14 mouse cellular contexts compared by ENCODE assay signal in the genomic region with DNA sequence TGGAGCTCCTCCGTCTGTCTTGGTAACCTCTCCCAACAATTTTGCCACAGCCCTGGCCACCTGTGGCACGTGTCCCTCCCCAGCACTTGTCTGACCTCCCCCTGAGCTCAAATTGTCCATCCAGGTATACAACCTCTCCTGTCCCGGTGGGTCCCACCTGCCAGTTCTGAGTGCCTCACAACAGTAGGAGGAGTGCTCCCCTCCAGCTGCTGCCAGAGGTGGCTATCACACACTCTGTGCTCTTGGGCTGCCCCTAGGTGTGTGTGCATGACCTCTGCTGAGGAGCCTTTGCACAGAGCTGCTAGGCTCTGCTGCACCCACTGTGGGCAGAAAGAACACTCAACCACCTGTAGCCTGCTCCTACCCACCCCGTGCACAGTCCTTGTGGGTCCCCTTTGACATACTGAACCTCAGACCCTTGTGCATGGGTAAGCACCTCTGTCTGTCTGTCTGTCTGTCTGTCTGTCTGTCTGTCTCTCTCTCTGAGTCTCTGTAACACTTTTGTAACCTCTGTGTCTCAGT. TPM values are rescaled to one million over a fixed set of nuclear protein-coding genes. Genes with fewer than 3 reads are reported as not detected.
A peak's percentile ranks its signal among the peaks of the same experiment; 100 is the strongest.
DNase-seq lines count a peak whose midpoint lies in the region; ATAC-seq and TF ChIP-seq lines count a peak whose summit lies in the region.
"Not testable (repeated sequence)": the region's sequence is repeated elsewhere in the genome, so short reads cannot be mapped to it uniquely, and the experiment has no call there.
"Had no signal": no experiment of that assay in that cellular context is flagged by ENCODE, and none has a peak within 500 bp of the region (broad histone marks: within the 10 kb centered on the region; RNA-seq: fewer than 3 reads in every experiment).

No protein-coding gene starts in this region.

- not testable (repeated sequence) for H3K9ac ChIP-seq in heart, postnatal 0 days (replicated peaks; ENCODE audit: low read depth, low read length); kidney, embryonic 16.5 days (replicated peaks; ENCODE audit: low read length); liver, embryonic 12.5 days; stomach, postnatal 0 days (ENCODE audit: low read length)

- ATAC-seq in heart, postnatal 0 days (ENCODE audit: insufficient read depth, low read depth): 0 out of 2 replicates have a peak, but pooled peaks have one; percentile 6
- ATAC-seq in kidney, embryonic 16.5 days (ENCODE audit: low FRiP score, low TSS enrichment): peak; percentile 46
- ATAC-seq in liver, embryonic 12.5 days: peak; percentile 35; the same call in 1 of the 2 replicates
- ATAC-seq in monocyte, adult 5-6 weeks (replicated peaks; ENCODE audit: insufficient number of reproducible peaks, low FRiP score, low TSS enrichment, poor library complexity, severe bottlenecking): 0 out of 2 replicates have a peak, but pooled peaks have one; percentile 20
- peak; percentile 42; the same call in 1 of the 2 replicates for ATAC-seq in stomach, postnatal 0 days (ENCODE audit: low FRiP score, low TSS enrichment)

- TF ChIP-seq EP300 in heart, postnatal 0 days (IDR thresholded peaks at IDR 0.05; ENCODE audit: low read depth); stomach, postnatal 0 days (optimal IDR thresholded peaks at IDR 0.05): not testable (repeated sequence)

- H3K4me1 ChIP-seq in heart, postnatal 0 days (ENCODE audit: control insufficient read depth, insufficient read depth); kidney, embryonic 16.5 days (ENCODE audit: insufficient read depth, low read length); liver, embryonic 12.5 days; stomach, postnatal 0 days (replicated peaks; ENCODE audit: control insufficient read depth, insufficient read depth): not testable (repeated sequence)

- H3K4me3 ChIP-seq in heart, postnatal 0 days (ENCODE audit: low read depth, low read length); kidney, embryonic 16.5 days (ENCODE audit: low read length); liver, embryonic 12.5 days; stomach, postnatal 0 days (ENCODE audit: low read depth, low read length): not testable (repeated sequence)

- not testable (repeated sequence) for TF ChIP-seq CTCF in heart, postnatal 0 days (IDR thresholded peaks at IDR 0.05; ENCODE audit: low read depth); stomach, postnatal 0 days (IDR thresholded peaks at IDR 0.05; ENCODE audit: low read depth)

- not testable (repeated sequence) for H3K36me3 ChIP-seq in heart, postnatal 0 days (replicated peaks; ENCODE audit: control insufficient read depth, insufficient read depth, low read length); kidney, embryonic 16.5 days (ENCODE audit: insufficient read depth, low read length); liver, embryonic 12.5 days; stomach, postnatal 0 days (ENCODE audit: control insufficient read depth, insufficient read depth, low read length)

- not testable (repeated sequence) for H3K27me3 ChIP-seq in heart, postnatal 0 days (ENCODE audit: control insufficient read depth, insufficient read depth, low read length); kidney, embryonic 16.5 days (ENCODE audit: insufficient read depth, low read length); liver, embryonic 12.5 days (replicated peaks); stomach, postnatal 0 days (ENCODE audit: control insufficient read depth, insufficient read depth, low read length)

- H3K4me2 ChIP-seq in heart, postnatal 0 days (ENCODE audit: low read depth, low read length); kidney, embryonic 16.5 days (replicated peaks; ENCODE audit: low read depth, low read length); liver, embryonic 12.5 days; stomach, postnatal 0 days (replicated peaks; ENCODE audit: low read depth): not testable (repeated sequence)

- not testable (repeated sequence) for H3K27ac ChIP-seq in heart, postnatal 0 days (ENCODE audit: low read depth); kidney, embryonic 16.5 days (ENCODE audit: low read length); liver, embryonic 12.5 days; stomach, postnatal 0 days (replicated peaks)

- H3K9me3 ChIP-seq in heart, postnatal 0 days (replicated peaks; ENCODE audit: control insufficient read depth, low read length); kidney, embryonic 16.5 days (ENCODE audit: low read length); liver, embryonic 12.5 days (replicated peaks); stomach, postnatal 0 days (ENCODE audit: control insufficient read depth, low read length): not testable (repeated sequence)

- 100% methylated on average over 1 of the region's 4 CpGs for whole genome bisulfite sequencing in heart, postnatal 0 days
- WGBS in kidney, embryonic 16.5 days: no CpG with 5 or more reads among the region's 4 CpGs
- WGBS in liver, embryonic 12.5 days (ENCODE audit: insufficient replicate concordance): 73% methylated on average over 1 of the region's 4 CpGs
- WGBS in stomach, postnatal 0 days: 100% methylated on average over 1 of the region's 4 CpGs

- DNase-seq in heart, adult 11 months: peak; percentile 54
- not testable (repeated sequence) for DNase-seq in heart, postnatal 0 days (ENCODE audit: low spot score); stomach, postnatal 0 days (ENCODE audit: low spot score)

RNA-seq across cellular contexts. Expression of gene Tcp10b, which starts 7.0 kb away (rescaled TPM):
- 0.04 TPM in 1 of 2 replicates, not detected in the other for total RNA-seq in heart, postnatal 0 days (2014; rRNA removed; ENCODE audit: low replicate concordance)
- 0.25 TPM in 1 of 2 replicates, not detected in the other for polyA plus RNA-seq in heart, postnatal 0 days (2015; fragmentation: Nextera tagmentation; extraction: Ambion mirVana)
- 0.09 TPM in 1 of 2 replicates, not detected in the other for polyA plus RNA-seq in kidney, embryonic 16.5 days (2015; fragmentation: Nextera tagmentation; extraction: Ambion mirVana)
- polyA plus RNA-seq in liver, embryonic 12.5 days (2016; fragmentation: Nextera tagmentation; extraction: Ambion mirVana): 0.10 TPM in 1 of 2 replicates, not detected in the other
- 0.85 TPM in 1 of 3 replicates, not detected in the others for total RNA-seq in monocyte, adult 5-6 weeks (2017)
- polyA plus RNA-seq in stomach, postnatal 0 days (2015; fragmentation: Nextera tagmentation; extraction: Ambion mirVana): 0.17 and 0.19 TPM in 2 replicates
- total RNA-seq: MEL had no signal
- polyA plus RNA-seq: C2C12; embryonic facial prominence, embryonic 11.5 days; embryonic facial prominence, embryonic 13.5 days; forebrain, embryonic 13.5 days; forebrain, embryonic 15.5 days had no signal

RNA-seq across cellular contexts. Expression of gene Gpr31b, which starts 15.8 kb away (rescaled TPM):
- not detected in 2 replicates for total RNA-seq in heart, postnatal 0 days (2014; rRNA removed; ENCODE audit: low replicate concordance)
- not detected in 2 replicates for polyA plus RNA-seq in heart, postnatal 0 days (2015; fragmentation: Nextera tagmentation; extraction: Ambion mirVana)
- polyA plus RNA-seq in kidney, embryonic 16.5 days (2015; fragmentation: Nextera tagmentation; extraction: Ambion mirVana): not detected in 2 replicates
- not detected in 2 replicates for polyA plus RNA-seq in liver, embryonic 12.5 days (2016; fragmentation: Nextera tagmentation; extraction: Ambion mirVana)
- 1.3 to 2.8 TPM in 2 of 3 replicates, not detected in the other for total RNA-seq in monocyte, adult 5-6 weeks (2017)
- polyA plus RNA-seq in stomach, postnatal 0 days (2015; fragmentation: Nextera tagmentation; extraction: Ambion mirVana): 0.12 TPM in 1 of 2 replicates, not detected in the other
- total RNA-seq: adrenal gland, postnatal 10 days; ES-E14 had no signal
- polyA plus RNA-seq: C2C12; embryonic facial prominence, embryonic 11.5 days; embryonic facial prominence, embryonic 13.5 days; forebrain, embryonic 13.5 days; forebrain, embryonic 15.5 days had no signal
